ENCODE assay signal across 8 mouse cellular contexts in the genomic region with DNA sequence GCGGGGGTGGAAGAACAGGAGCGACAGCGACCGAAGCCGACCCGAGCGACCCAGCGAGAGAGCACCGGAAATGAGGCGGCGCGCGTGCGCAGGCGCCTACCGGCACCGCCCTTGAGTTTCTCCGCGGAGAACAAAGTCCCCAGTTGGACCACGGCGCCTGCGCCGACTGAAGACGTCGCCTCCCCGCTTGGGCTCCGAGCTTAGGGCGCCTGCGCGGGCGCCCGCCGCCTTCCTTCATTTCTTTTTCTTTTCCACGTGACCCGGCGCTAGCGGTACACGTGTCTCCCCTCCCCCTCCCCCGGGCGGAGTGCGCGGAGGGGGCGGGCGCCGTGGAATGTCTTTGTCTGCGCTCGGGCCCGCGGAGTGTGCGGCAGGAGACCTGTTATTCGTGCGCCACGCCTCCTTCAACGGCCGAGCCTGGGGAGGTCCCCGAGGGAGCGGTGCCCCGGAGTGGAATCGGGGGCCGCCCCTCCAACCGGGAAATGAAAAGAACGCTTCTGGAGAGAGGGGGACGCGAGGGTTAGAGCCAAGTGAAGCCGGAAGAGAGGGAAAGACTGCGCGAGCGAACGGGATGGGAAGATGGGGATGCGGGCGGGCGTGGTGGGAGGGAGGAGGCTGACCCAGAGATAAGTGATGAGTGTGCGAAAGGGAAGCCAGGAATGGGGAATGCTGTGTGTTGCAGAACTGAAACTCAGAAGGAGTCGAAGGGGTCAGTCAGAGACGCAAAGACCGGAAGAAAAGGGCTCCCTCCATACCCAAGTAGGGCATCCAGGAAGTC. TPM values are rescaled to one million over a fixed set of nuclear protein-coding genes. Genes with fewer than 3 reads are reported as not detected.
A peak's percentile ranks its signal among the peaks of the same experiment; 100 is the strongest.
DNase-seq lines count a peak whose midpoint lies in the region; ATAC-seq and TF ChIP-seq lines count a peak whose summit lies in the region.

A gene (minus strand): TSS at position 72 of the 778 bp plus-strand sequence.

- H3K4me3 ChIP-seq in C2C12 (ENCODE audit: insufficient read depth, poor library complexity, severe bottlenecking) = peak within 1 kb of the TSS; percentile 99
- peak within 1 kb of the TSS; percentile 100 for H3K4me3 ChIP-seq in erythroblast, embryonic 14.5 days (replicated peaks)
- peak within 1 kb of the TSS; percentile 81 for H3K4me3 ChIP-seq in heart, embryonic 11.5 days (ENCODE audit: low read depth, low read length)
- peak within 1 kb of the TSS; percentile 100 for H3K4me3 ChIP-seq in kidney, embryonic 16.5 days (ENCODE audit: low read length)
- peak within 1 kb of the TSS; percentile 84 for H3K4me3 ChIP-seq in liver, adult 2 months (ENCODE audit: insufficient read depth, low read depth, low read length)
- peak within 1 kb of the TSS; percentile 96 for H3K4me3 ChIP-seq in myocyte

- peak within 1 kb of the TSS; percentile 69 for H3K4me2 ChIP-seq in heart, embryonic 11.5 days
- H3K4me2 ChIP-seq in kidney, embryonic 16.5 days (replicated peaks; ENCODE audit: low read depth, low read length) = peak within 1 kb of the TSS; percentile 72
- H3K4me2 ChIP-seq in myocyte (ENCODE audit: low read depth) = peak within 1 kb of the TSS; percentile 83

- under 1% methylated on average over 68 of the region's 76 CpGs for WGBS in heart, embryonic 11.5 days (ENCODE audit: insufficient replicate concordance)
- under 1% methylated on average over 70 of the region's 76 CpGs for WGBS in kidney, embryonic 16.5 days
- under 1% methylated on average over 76 of the region's 76 CpGs for WGBS in liver, adult 2 months

- peak; percentile 81 for TF ChIP-seq POLR2A in brain, embryonic 14.5 days (IDR thresholded peaks at IDR 0.05; ENCODE audit: borderline replicate concordance, extremely low read depth, insufficient read depth, insufficient read length, poor library complexity, severe bottlenecking)
- peak; percentile 72; the same call in 1 of the 2 replicates for TF ChIP-seq POLR2A in liver, adult 2 months (IDR thresholded peaks at IDR 0.05; ENCODE audit: extremely low read depth, insufficient read depth, low read length)
- TF ChIP-seq POLR2A in myocyte (IDR thresholded peaks at IDR 0.05; ENCODE audit: insufficient read length, low read depth) = no peak

- peaks cover 47% of the 10 kb centered on the region for H3K79me2 ChIP-seq in C2C12 (ENCODE audit: control insufficient read depth, insufficient read depth)
- peaks cover 15% of the 10 kb centered on the region for H3K79me2 ChIP-seq in liver, adult 2 months (ENCODE audit: control insufficient read depth, insufficient read depth, low read length)
- H3K79me2 ChIP-seq in myocyte (ENCODE audit: control insufficient read depth, insufficient read depth) = peaks cover 44% of the 10 kb centered on the region

- DNase-seq in brain, embryonic 14.5 days (ENCODE audit: low read depth) = peak; percentile 99
- peak; percentile 85 for DNase-seq in liver, adult 2 months (ENCODE audit: extremely low read depth, low read depth, low spot score)
- DNase-seq in splenic B cell, adult 2 months (ENCODE audit: low read depth, low spot score) = peak; percentile 99

- H3K27me3 ChIP-seq in C2C12 (ENCODE audit: control insufficient read depth, insufficient read depth, insufficient read length) (no peaks in the 10 kb centered on the region), myocyte (ENCODE audit: control insufficient read depth, insufficient read depth, insufficient read length) (no peaks in the 10 kb centered on the region)
- no peaks in the 10 kb centered on the region for H3K27me3 ChIP-seq in erythroblast, embryonic 14.5 days (ENCODE audit: control insufficient read depth)
- no peaks in the 10 kb centered on the region for H3K27me3 ChIP-seq in heart, embryonic 11.5 days (ENCODE audit: control insufficient read depth, insufficient read depth, low read length)
- no peaks in the 10 kb centered on the region for H3K27me3 ChIP-seq in kidney, embryonic 16.5 days (ENCODE audit: insufficient read depth, low read length)
- H3K27me3 ChIP-seq in liver, adult 2 months (ENCODE audit: control insufficient read depth, insufficient read depth, low read length) = no peaks in the 10 kb centered on the region
- H3K27me3 ChIP-seq in splenic B cell, adult 2 months (ENCODE audit: control insufficient read depth, insufficient read depth, low read length, poor library complexity, severe bottlenecking) = no peaks in the 10 kb centered on the region

- peaks cover 32% of the 10 kb centered on the region for H3K4me1 ChIP-seq in erythroblast, embryonic 14.5 days (ENCODE audit: control insufficient read depth)
- H3K4me1 ChIP-seq in heart, embryonic 11.5 days (ENCODE audit: control insufficient read depth, insufficient read depth, low read length) = peaks cover 18% of the 10 kb centered on the region
- peaks cover 24% of the 10 kb centered on the region for H3K4me1 ChIP-seq in kidney, embryonic 16.5 days (ENCODE audit: insufficient read depth, low read length)
- H3K4me1 ChIP-seq in liver, adult 2 months (ENCODE audit: control insufficient read depth, insufficient read depth, low read length) = no peaks in the 10 kb centered on the region; the same call in 1 of the 2 replicates

- peak within 1 kb of the TSS; percentile 94 for H3K9ac ChIP-seq in heart, embryonic 11.5 days (ENCODE audit: low read depth, low read length)
- H3K9ac ChIP-seq in kidney, embryonic 16.5 days (replicated peaks; ENCODE audit: low read length) = peak within 1 kb of the TSS; percentile 100
- H3K9ac ChIP-seq in liver, adult 2 months (ENCODE audit: low read depth, low read length) = peak within 1 kb of the TSS; percentile 86

- peaks cover 41% of the 10 kb centered on the region for H3K79me3 ChIP-seq in C2C12 (ENCODE audit: low read depth)

- ATAC-seq in heart, embryonic 11.5 days (replicated peaks; ENCODE audit: insufficient number of reproducible peaks, low FRiP score, low TSS enrichment) = peak; percentile 91
- peak; percentile 96 for ATAC-seq in kidney, embryonic 16.5 days (ENCODE audit: low FRiP score, low TSS enrichment)

- no peaks in the 10 kb centered on the region for H3K9me3 ChIP-seq in erythroblast, embryonic 14.5 days (ENCODE audit: control insufficient read depth, low read length)
- no peaks in the 10 kb centered on the region for H3K9me3 ChIP-seq in heart, embryonic 11.5 days (replicated peaks; ENCODE audit: control insufficient read depth, low read length)
- H3K9me3 ChIP-seq in kidney, embryonic 16.5 days (ENCODE audit: low read length) = no peaks in the 10 kb centered on the region

- peak within 1 kb of the TSS; percentile 100 for H3K27ac ChIP-seq in heart, embryonic 11.5 days (ENCODE audit: low read depth, low read length)
- peak within 1 kb of the TSS; percentile 100 for H3K27ac ChIP-seq in kidney, embryonic 16.5 days (ENCODE audit: low read length)
- H3K27ac ChIP-seq in liver, adult 2 months (replicated peaks; ENCODE audit: insufficient read depth, low read depth, low read length) = peak within 1 kb of the TSS; percentile 82

- TF ChIP-seq CTCF in C2C12 (IDR thresholded peaks at IDR 0.05; ENCODE audit: control insufficient read depth, insufficient read depth, insufficient read length) = no peak
- no peak for TF ChIP-seq CTCF in brain, embryonic 14.5 days (IDR thresholded peaks at IDR 0.05; ENCODE audit: borderline replicate concordance, extremely low read depth, insufficient read depth, insufficient read length)
- TF ChIP-seq CTCF in liver, adult 2 months (IDR thresholded peaks at IDR 0.05; ENCODE audit: low read depth, low read length) = no peak

- peak within 1 kb of the TSS; percentile 100 for H3ac ChIP-seq in C2C12 (ENCODE audit: control insufficient read depth, insufficient read length, low read depth)
- peak within 1 kb of the TSS; percentile 82 for H3ac ChIP-seq in myocyte (ENCODE audit: control insufficient read depth, insufficient read length)

- H3K36me3 ChIP-seq in C2C12 (ENCODE audit: control insufficient read depth, insufficient read depth) (peaks cover 27% of the 10 kb centered on the region), myocyte (ENCODE audit: control insufficient read depth, insufficient read depth) (no peaks in the 10 kb centered on the region)
- peaks cover 4% of the 10 kb centered on the region for H3K36me3 ChIP-seq in erythroblast, embryonic 14.5 days (ENCODE audit: control insufficient read depth)
- H3K36me3 ChIP-seq in heart, embryonic 11.5 days (ENCODE audit: control insufficient read depth, insufficient read depth, low read length) = no peaks in the 10 kb centered on the region
- no peaks in the 10 kb centered on the region for H3K36me3 ChIP-seq in kidney, embryonic 16.5 days (ENCODE audit: insufficient read depth, low read length)
- peaks cover 2% of the 10 kb centered on the region; the same call in 1 of the 2 replicates for H3K36me3 ChIP-seq in liver, adult 2 months (ENCODE audit: control insufficient read depth, insufficient read depth, low read length)
- 0 out of 2 replicates have a peak, but pooled peaks cover 2% of the 10 kb centered on the region for H3K36me3 ChIP-seq in splenic B cell, adult 2 months (ENCODE audit: control insufficient read depth, insufficient read depth, low read length, poor library complexity, severe bottlenecking)

TF ChIP-seq in C2C12, 6 proteins besides CTCF, POLR2A, EP300 and RAD21:
- TF ChIP-seq MYOD1 (IDR thresholded peaks at IDR 0.05; ENCODE audit: control insufficient read depth, insufficient read length, low read depth) (no peak), CEBPB (IDR thresholded peaks at IDR 0.05; ENCODE audit: low read depth) (no peak), MAX (IDR thresholded peaks at IDR 0.05) (peak; percentile 94), FOSL1 (IDR thresholded peaks at IDR 0.05; ENCODE audit: insufficient read depth, low read length, poor library complexity, severe bottlenecking) (no peak), USF1 (IDR thresholded peaks at IDR 0.05; ENCODE audit: low read depth) (peak; percentile 82), MYOG (IDR thresholded peaks at IDR 0.05; ENCODE audit: control insufficient read depth, extremely low read depth, insufficient read length) (no peak)

TF ChIP-seq in myocyte, 11 proteins besides CTCF, POLR2A, EP300 and RAD21:
- TF ChIP-seq MYOG (IDR thresholded peaks at IDR 0.05; ENCODE audit: control insufficient read depth in 1 of 3, insufficient read depth in 1 of 3, insufficient read length in 2 of 3, low read depth in 2 of 3) = peak in 1 of 3 experiments; percentile 8
- TF ChIP-seq USF1 (IDR thresholded peaks at IDR 0.05; ENCODE audit: low read depth) = peak; percentile 79
- TF ChIP-seq REST (IDR thresholded peaks at IDR 0.05; ENCODE audit: insufficient read depth, insufficient read length) = no peak
- peak; percentile 86 for TF ChIP-seq POLR2AphosphoS2 (IDR thresholded peaks at IDR 0.05; ENCODE audit: insufficient read length, low read depth)

RNA-seq across cellular contexts. Expression of the gene that starts here (rescaled TPM):
- polyA plus RNA-seq in C2C12 (2012; fragmentation: generic; extraction: Trizol) (61.6 TPM), myocyte (2012; fragmentation: generic; extraction: Trizol) (40.4 TPM)
- 68.2 and 117 TPM in 2 replicates for polyA plus RNA-seq in brain, embryonic 14.5 days (2012; rRNA removed)
- 5.8 and 6.3 TPM in 2 replicates for polyA plus RNA-seq in erythroblast, embryonic 14.5 days (2012)
- polyA plus RNA-seq in heart, embryonic 11.5 days (2014; fragmentation: Nextera tagmentation; extraction: Ambion mirVana) = 73.0 and 83.1 TPM in 2 replicates
- 92.1 and 105 TPM in 2 replicates for polyA plus RNA-seq in kidney, embryonic 16.5 days (2015; fragmentation: Nextera tagmentation; extraction: Ambion mirVana)
- 12.2 and 12.3 TPM in 2 replicates for total RNA-seq in liver, adult 2 months (2014; rRNA removed)
- polyA plus RNA-seq in liver, adult 2 months (2012; rRNA removed) = 6.9 and 7.9 TPM in 2 replicates

Comparison
In these comparisons a context has a peak if more than half of its experiments do, and no peak if none do; other contexts are left out.
1. Peak in every context shown above with its lines: DNase-seq, ATAC-seq, H3K4me3 ChIP-seq and H3K27ac ChIP-seq.